Mouse (Mus musculus): ENCODE data around the gene Mkrn3. TPM values are rescaled to one million over a fixed set of nuclear protein-coding genes. Genes with fewer than 3 reads are reported as not detected.

The Mkrn3 gene
- polyA plus RNA-seq, 1 experiment from 2014 or later = 3.6 TPM

GRCm38 (mm10) chr7:62419105-62419492, 840 bp downstream of the Mkrn3 start:
- no peak for DNase-seq (ENCODE audit: low spot score)
- no peak for ATAC-seq (replicated peaks; ENCODE audit: low FRiP score, low read depth)

GRCm38 (mm10) chr7:62418346-62418745, 1.6 kb downstream of the Mkrn3 start:
- Histone ChIP-seq H3K9ac (ENCODE audit: low read depth, low read length) (no peak overlapping the region), H3K4me2 (ENCODE audit: low read length) (peak overlapping the region; percentile 65; the same call in 1 of the 2 replicates), H3K27ac (no peak overlapping the region), H3K4me3 (replicated peaks; ENCODE audit: low read depth, low read length) (no peak overlapping the region), H3K36me3 (ENCODE audit: insufficient read depth, low read length) (no peaks in the 10 kb centered on the region), H3K9me3 (replicated peaks; ENCODE audit: low read length) (no peaks in the 10 kb centered on the region), H3K4me1 (replicated peaks; ENCODE audit: insufficient read depth, low read length) (no peaks in the 10 kb centered on the region; the same call in 1 of the 2 replicates), H3K27me3 (ENCODE audit: insufficient read depth, low read length) (no peaks in the 10 kb centered on the region)
- DNase-seq (ENCODE audit: low spot score) (no peak), ATAC-seq (replicated peaks; ENCODE audit: low FRiP score, low read depth) (no peak)
- TF ChIP-seq CTCF (IDR thresholded peaks at IDR 0.05; ENCODE audit: low read depth) = no peak
- WGBS = 80% methylated on average over 9 of the region's 9 CpGs

More at GRCm38 (mm10) chr7:62419105-62419492, 840 bp downstream of the Mkrn3 start:
- Histone ChIP-seq H3K27me3 (ENCODE audit: insufficient read depth, low read length) (no peaks in the 10 kb centered on the region), H3K4me3 (replicated peaks; ENCODE audit: low read depth, low read length) (peak overlapping the region; percentile 77), H3K9me3 (replicated peaks; ENCODE audit: low read length) (no peaks in the 10 kb centered on the region), H3K27ac (no peak overlapping the region), H3K4me1 (replicated peaks; ENCODE audit: insufficient read depth, low read length) (no peaks in the 10 kb centered on the region; the same call in 1 of the 2 replicates), H3K4me2 (ENCODE audit: low read length) (peak overlapping the region; percentile 65), H3K36me3 (ENCODE audit: insufficient read depth, low read length) (no peaks in the 10 kb centered on the region), H3K9ac (ENCODE audit: low read depth, low read length) (peak overlapping the region; percentile 74; the same call in 1 of the 2 replicates)
- no peak for TF ChIP-seq CTCF (IDR thresholded peaks at IDR 0.05; ENCODE audit: low read depth)
- WGBS = 63% methylated on average over 17 of the region's 17 CpGs

- H3K4me3 ChIP-seq (replicated peaks; ENCODE audit: low read depth, low read length) = no peak overlapping the region
- H3K9me3 ChIP-seq (replicated peaks; ENCODE audit: low read length) = no peaks in the 10 kb centered on the region
- no peak overlapping the region for H3K27ac ChIP-seq
- H3K36me3 ChIP-seq (ENCODE audit: insufficient read depth, low read length) = no peaks in the 10 kb centered on the region
- ATAC-seq (replicated peaks; ENCODE audit: low FRiP score, low read depth) (no peak), DNase-seq (ENCODE audit: low spot score) (no peak)
- H3K9ac ChIP-seq (ENCODE audit: low read depth, low read length) = no peak overlapping the region
- TF ChIP-seq CTCF (IDR thresholded peaks at IDR 0.05; ENCODE audit: low read depth) = no peak
- H3K4me2 ChIP-seq (ENCODE audit: low read length) = no peak overlapping the region
- H3K4me1 ChIP-seq (replicated peaks; ENCODE audit: insufficient read depth, low read length) = no peaks in the 10 kb centered on the region; the same call in 1 of the 2 replicates
- no peaks in the 10 kb centered on the region for H3K27me3 ChIP-seq (ENCODE audit: insufficient read depth, low read length)
Measured at GRCm38 (mm10) chr7:62416173-62416572, 3.8 kb downstream of the Mkrn3 start.

GRCm38 (mm10) chr7:62415222-62415621, 4.7 kb downstream of the Mkrn3 start:
- no peak overlapping the region for H3K4me3 ChIP-seq (replicated peaks; ENCODE audit: low read depth, low read length)
- no peaks in the 10 kb centered on the region for H3K9me3 ChIP-seq (replicated peaks; ENCODE audit: low read length)
- H3K27me3 ChIP-seq (ENCODE audit: insufficient read depth, low read length) = no peaks in the 10 kb centered on the region
- ATAC-seq (replicated peaks; ENCODE audit: low FRiP score, low read depth) (no peak), DNase-seq (ENCODE audit: low spot score) (no peak)
- H3K4me2 ChIP-seq (ENCODE audit: low read length) = no peak overlapping the region
- no peak overlapping the region for H3K9ac ChIP-seq (ENCODE audit: low read depth, low read length)
- no peaks in the 10 kb centered on the region; the same call in 1 of the 2 replicates for H3K4me1 ChIP-seq (replicated peaks; ENCODE audit: insufficient read depth, low read length)
- H3K36me3 ChIP-seq (ENCODE audit: insufficient read depth, low read length) = no peaks in the 10 kb centered on the region
- WGBS = 65% methylated on average over 1 of the region's 1 CpGs
- H3K27ac ChIP-seq = no peak overlapping the region
- TF ChIP-seq CTCF (IDR thresholded peaks at IDR 0.05; ENCODE audit: low read depth) = no peak

GRCm38 (mm10) chr7:62407803-62408202, 12.1 kb downstream of the Mkrn3 start:
- DNase-seq (ENCODE audit: low spot score) (no peak), ATAC-seq (replicated peaks; ENCODE audit: low FRiP score, low read depth) (no peak)
- Histone ChIP-seq H3K27me3 (ENCODE audit: insufficient read depth, low read length) (no peaks in the 10 kb centered on the region), H3K4me1 (replicated peaks; ENCODE audit: insufficient read depth, low read length) (no peaks in the 10 kb centered on the region), H3K36me3 (ENCODE audit: insufficient read depth, low read length) (no peaks in the 10 kb centered on the region), H3K9me3 (replicated peaks; ENCODE audit: low read length) (no peaks in the 10 kb centered on the region), H3K27ac (no peak overlapping the region), H3K4me2 (ENCODE audit: low read length) (no peak overlapping the region), H3K4me3 (replicated peaks; ENCODE audit: low read depth, low read length) (no peak overlapping the region), H3K9ac (ENCODE audit: low read depth, low read length) (no peak overlapping the region)
- WGBS = 62% methylated on average over 3 of the region's 3 CpGs
- TF ChIP-seq CTCF (IDR thresholded peaks at IDR 0.05; ENCODE audit: low read depth) = no peak

- no peak overlapping the region for H3K27ac ChIP-seq
- H3K9me3 ChIP-seq (replicated peaks; ENCODE audit: low read length) = no peaks in the 10 kb centered on the region
- DNase-seq (ENCODE audit: low spot score) (no peak), ATAC-seq (replicated peaks; ENCODE audit: low FRiP score, low read depth) (no peak)
- H3K9ac ChIP-seq (ENCODE audit: low read depth, low read length) = no peak overlapping the region
- H3K4me2 ChIP-seq (ENCODE audit: low read length) = no peak overlapping the region
- H3K36me3 ChIP-seq (ENCODE audit: insufficient read depth, low read length) = no peaks in the 10 kb centered on the region
- WGBS = 53% methylated on average over 19 of the region's 19 CpGs
- no peaks in the 10 kb centered on the region for H3K4me1 ChIP-seq (replicated peaks; ENCODE audit: insufficient read depth, low read length)
- TF ChIP-seq CTCF (IDR thresholded peaks at IDR 0.05; ENCODE audit: low read depth) = no peak
- no peaks in the 10 kb centered on the region for H3K27me3 ChIP-seq (ENCODE audit: insufficient read depth, low read length)
- no peak overlapping the region for H3K4me3 ChIP-seq (replicated peaks; ENCODE audit: low read depth, low read length)
Measured at GRCm38 (mm10) chr7:62406573-62407050, 13.3 kb downstream of the Mkrn3 start.

DNA sequence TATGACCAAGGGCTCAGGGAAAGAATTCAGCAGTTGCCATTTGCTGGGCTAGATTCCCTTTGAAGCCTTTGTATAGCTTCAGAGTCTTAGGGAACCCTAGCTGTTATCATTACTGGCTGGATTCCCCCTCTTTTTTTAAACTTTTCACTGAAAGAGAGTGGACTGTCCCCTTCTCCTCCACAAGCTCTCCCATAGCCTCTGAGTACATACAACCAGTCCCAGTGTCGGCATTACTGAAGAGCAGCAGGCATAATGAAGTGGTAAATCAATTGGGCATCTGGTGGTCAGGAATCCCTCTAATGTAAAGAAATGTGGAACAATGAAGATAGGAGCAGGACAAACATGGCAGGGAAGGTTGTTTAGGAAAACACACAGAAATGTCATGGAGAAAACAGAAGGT, 27.7 kb downstream of the Mkrn3 start:
- H3K4me2 ChIP-seq (ENCODE audit: low read length) = no peak overlapping the region
- no peaks in the 10 kb centered on the region for H3K27me3 ChIP-seq (ENCODE audit: insufficient read depth, low read length)
- WGBS = 38% methylated on average over 1 of the region's 1 CpGs
- TF ChIP-seq CTCF (IDR thresholded peaks at IDR 0.05; ENCODE audit: low read depth) = no peak
- H3K4me3 ChIP-seq (replicated peaks; ENCODE audit: low read depth, low read length) = no peak overlapping the region
- H3K27ac ChIP-seq = no peak overlapping the region
- ATAC-seq (replicated peaks; ENCODE audit: low FRiP score, low read depth) (no peak), DNase-seq (ENCODE audit: low spot score) (no peak)
- H3K9ac ChIP-seq (ENCODE audit: low read depth, low read length) = no peak overlapping the region
- H3K4me1 ChIP-seq (replicated peaks; ENCODE audit: insufficient read depth, low read length) = no peaks in the 10 kb centered on the region
- no peaks in the 10 kb centered on the region for H3K9me3 ChIP-seq (replicated peaks; ENCODE audit: low read length)
- no peaks in the 10 kb centered on the region for H3K36me3 ChIP-seq (ENCODE audit: insufficient read depth, low read length)

Data from kidney, postnatal 0 days (tissue).